Mouse (Mus musculus): ENCODE results near the gene Spata17. TPM values are rescaled to one million over a fixed set of nuclear protein-coding genes. Genes with fewer than 3 reads are reported as not detected.

Spata17 gene
- polyA plus RNA-seq, 1 experiment: not detected

DNA sequence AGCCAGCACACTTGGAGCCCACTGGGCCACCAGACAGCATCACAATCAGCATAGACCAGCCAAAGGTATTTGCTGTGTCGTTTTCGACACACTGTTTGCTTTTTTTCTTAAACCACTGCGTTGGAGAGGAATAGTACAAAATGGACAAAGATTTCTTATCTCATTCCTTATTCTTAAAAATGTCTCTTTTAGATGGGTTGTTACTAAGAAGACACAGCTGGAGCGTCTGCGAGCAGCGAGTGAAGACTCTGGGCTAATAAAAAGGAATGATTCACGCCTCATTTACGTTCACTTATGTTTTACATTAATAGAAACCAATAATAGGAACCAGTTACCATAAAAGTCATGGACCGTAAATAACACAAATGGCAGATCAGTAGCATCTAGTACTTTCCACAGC, 101.5 kb downstream of the Spata17 start:
- Histone ChIP-seq H3K4me1 (ENCODE audit: control insufficient read depth) (no peaks in the 10 kb centered on the region), H3K9me3 (ENCODE audit: control insufficient read depth, low read length) (peaks cover 4% of the 10 kb centered on the region), H3K27me3 (ENCODE audit: control insufficient read depth) (no peaks in the 10 kb centered on the region), H3K36me3 (ENCODE audit: control insufficient read depth) (no peaks in the 10 kb centered on the region), H3K4me3 (replicated peaks) (no peak overlapping the region)
- TF ChIP-seq TAL1 (IDR thresholded peaks at IDR 0.05; ENCODE audit: low read length) (no peak), GATA1 (IDR thresholded peaks at IDR 0.05; ENCODE audit: low read length) (no peak)

DNA sequence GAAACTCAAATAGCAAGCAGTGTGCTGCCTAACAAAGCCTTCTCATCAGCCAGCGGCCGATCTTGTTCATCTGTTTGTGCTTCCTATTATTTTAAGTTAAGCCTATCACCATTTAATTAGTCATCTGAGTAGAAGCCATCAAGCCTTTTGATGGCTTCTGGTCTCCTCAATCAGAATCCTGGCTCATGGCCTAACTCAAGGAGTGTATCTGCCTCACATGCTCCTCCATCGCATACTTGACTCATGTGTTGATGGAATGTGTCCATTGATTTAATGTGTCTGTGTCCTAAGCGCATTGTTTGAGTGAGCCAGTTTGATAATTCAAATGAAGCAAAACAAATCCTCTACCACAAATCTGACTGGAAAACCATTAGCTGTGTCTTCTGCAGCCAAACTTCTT, 113.1 kb downstream of the Spata17 start:
- no peak overlapping the region for H3K4me3 ChIP-seq (replicated peaks)
- no peaks in the 10 kb centered on the region for H3K36me3 ChIP-seq (ENCODE audit: control insufficient read depth)
- no peaks in the 10 kb centered on the region for H3K27me3 ChIP-seq (ENCODE audit: control insufficient read depth)
- peaks cover 2% of the 10 kb centered on the region; the same call in 1 of the 2 replicates for H3K9me3 ChIP-seq (ENCODE audit: control insufficient read depth, low read length)
- no peaks in the 10 kb centered on the region for H3K4me1 ChIP-seq (ENCODE audit: control insufficient read depth)
- TF ChIP-seq GATA1 (IDR thresholded peaks at IDR 0.05; ENCODE audit: low read length) (no peak), TAL1 (IDR thresholded peaks at IDR 0.05; ENCODE audit: low read length) (no peak)

DNA sequence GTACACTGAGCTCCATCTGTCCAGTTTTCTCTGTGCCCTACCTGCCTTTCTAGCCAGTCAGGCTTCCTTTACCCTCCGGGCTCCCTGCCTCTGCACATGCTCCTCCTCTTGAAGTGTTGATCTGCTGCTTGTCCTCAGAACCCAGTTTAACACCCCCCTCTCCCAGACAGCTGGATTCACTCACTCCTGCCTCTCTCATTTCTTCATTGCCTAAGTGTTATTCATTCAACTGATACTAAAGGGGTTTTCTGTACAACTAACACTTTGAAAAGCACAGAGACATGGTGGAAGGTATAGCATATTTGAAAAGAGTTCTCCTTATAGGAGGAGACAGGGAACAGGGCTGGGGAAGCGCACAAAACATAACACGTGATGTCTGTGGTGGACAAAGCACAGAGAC, 114.1 kb downstream of the Spata17 start:
- no peak for TF ChIP-seq TAL1 (IDR thresholded peaks at IDR 0.05; ENCODE audit: low read length)
- TF ChIP-seq GATA1 (IDR thresholded peaks at IDR 0.05; ENCODE audit: low read length): no peak
- Histone ChIP-seq H3K4me3 (replicated peaks) (no peak overlapping the region), H3K27me3 (ENCODE audit: control insufficient read depth) (no peaks in the 10 kb centered on the region), H3K9me3 (ENCODE audit: control insufficient read depth, low read length) (no peaks in the 10 kb centered on the region), H3K36me3 (ENCODE audit: control insufficient read depth) (no peaks in the 10 kb centered on the region), H3K4me1 (ENCODE audit: control insufficient read depth) (no peaks in the 10 kb centered on the region)

DNA sequence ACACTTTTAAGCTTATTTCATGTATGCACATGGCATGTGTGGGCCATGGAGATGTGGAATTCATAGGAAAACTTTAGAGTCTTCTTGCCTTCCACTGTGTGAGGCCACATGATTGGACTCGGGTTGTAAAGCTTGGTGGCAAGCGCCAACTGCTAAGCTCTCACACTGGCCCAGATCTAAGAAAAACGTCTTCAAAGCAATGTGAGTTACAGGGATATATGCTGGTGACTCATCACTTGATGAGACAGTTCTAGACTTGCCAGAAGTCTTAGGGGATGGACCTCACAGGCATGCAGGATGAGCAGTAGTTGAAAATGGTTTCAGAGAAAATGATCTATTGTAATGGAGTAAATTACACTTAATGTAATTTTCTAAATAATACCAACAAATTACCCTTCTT, 114.6 kb downstream of the Spata17 start:
- Histone ChIP-seq H3K4me1 (ENCODE audit: control insufficient read depth) (no peaks in the 10 kb centered on the region), H3K4me3 (replicated peaks) (no peak overlapping the region), H3K36me3 (ENCODE audit: control insufficient read depth) (no peaks in the 10 kb centered on the region), H3K27me3 (ENCODE audit: control insufficient read depth) (no peaks in the 10 kb centered on the region), H3K9me3 (ENCODE audit: control insufficient read depth, low read length) (no peaks in the 10 kb centered on the region)
- TF ChIP-seq TAL1 (IDR thresholded peaks at IDR 0.05; ENCODE audit: low read length): no peak
- no peak for TF ChIP-seq GATA1 (IDR thresholded peaks at IDR 0.05; ENCODE audit: low read length)

DNA sequence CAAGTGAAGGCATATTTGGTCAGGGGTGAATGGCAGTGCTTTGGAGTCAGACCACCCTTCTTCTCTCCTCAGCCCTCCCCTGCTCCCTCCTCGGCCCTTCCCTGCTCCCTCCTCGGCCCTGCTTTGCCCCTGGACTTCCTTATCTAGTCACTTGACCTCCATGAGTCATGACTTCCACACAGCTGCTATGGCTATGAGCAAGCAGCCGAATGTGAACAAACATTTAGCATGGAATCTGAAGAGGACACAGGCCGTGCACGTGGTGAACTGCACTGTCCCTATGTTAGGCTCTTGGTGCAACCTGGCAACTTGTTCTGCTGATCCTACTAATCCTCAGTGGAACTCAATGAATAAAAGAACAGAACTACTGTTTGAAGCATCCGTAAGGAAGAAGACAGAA, 117.0 kb downstream of the Spata17 start:
- Histone ChIP-seq H3K4me1 (ENCODE audit: control insufficient read depth) (no peaks in the 10 kb centered on the region), H3K9me3 (ENCODE audit: control insufficient read depth, low read length) (no peaks in the 10 kb centered on the region), H3K27me3 (ENCODE audit: control insufficient read depth) (no peaks in the 10 kb centered on the region), H3K36me3 (ENCODE audit: control insufficient read depth) (no peaks in the 10 kb centered on the region), H3K4me3 (replicated peaks) (no peak overlapping the region)
- TF ChIP-seq GATA1 (IDR thresholded peaks at IDR 0.05; ENCODE audit: low read length) (no peak), TAL1 (IDR thresholded peaks at IDR 0.05; ENCODE audit: low read length) (no peak)

DNA sequence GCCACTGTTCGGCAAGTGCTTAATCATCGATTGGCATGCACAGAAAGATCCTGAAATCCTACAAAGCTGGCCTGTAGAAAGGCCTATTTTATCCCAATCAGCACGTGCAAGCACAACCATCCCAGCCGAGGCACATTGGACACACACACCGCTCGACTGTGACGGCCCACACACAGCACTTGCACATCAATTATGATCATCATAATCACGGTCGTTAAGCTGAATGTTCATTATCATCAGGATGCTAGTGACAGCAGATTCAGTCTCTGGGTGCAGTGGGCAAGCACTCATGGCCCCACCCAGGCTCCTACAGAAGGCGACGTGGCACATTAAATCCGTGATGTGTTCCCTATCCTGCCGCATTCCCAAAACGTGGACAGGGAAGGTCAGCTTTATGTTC, 122.7 kb downstream of the Spata17 start:
- TF ChIP-seq GATA1 (IDR thresholded peaks at IDR 0.05; ENCODE audit: low read length) (no peak), TAL1 (IDR thresholded peaks at IDR 0.05; ENCODE audit: low read length) (no peak)
- H3K9me3 ChIP-seq (ENCODE audit: control insufficient read depth, low read length): no peaks in the 10 kb centered on the region; the same call in 1 of the 2 replicates
- no peak overlapping the region for H3K4me3 ChIP-seq (replicated peaks)
- no peaks in the 10 kb centered on the region for H3K4me1 ChIP-seq (ENCODE audit: control insufficient read depth)
- no peaks in the 10 kb centered on the region for H3K36me3 ChIP-seq (ENCODE audit: control insufficient read depth)
- H3K27me3 ChIP-seq (ENCODE audit: control insufficient read depth): no peaks in the 10 kb centered on the region

DNA sequence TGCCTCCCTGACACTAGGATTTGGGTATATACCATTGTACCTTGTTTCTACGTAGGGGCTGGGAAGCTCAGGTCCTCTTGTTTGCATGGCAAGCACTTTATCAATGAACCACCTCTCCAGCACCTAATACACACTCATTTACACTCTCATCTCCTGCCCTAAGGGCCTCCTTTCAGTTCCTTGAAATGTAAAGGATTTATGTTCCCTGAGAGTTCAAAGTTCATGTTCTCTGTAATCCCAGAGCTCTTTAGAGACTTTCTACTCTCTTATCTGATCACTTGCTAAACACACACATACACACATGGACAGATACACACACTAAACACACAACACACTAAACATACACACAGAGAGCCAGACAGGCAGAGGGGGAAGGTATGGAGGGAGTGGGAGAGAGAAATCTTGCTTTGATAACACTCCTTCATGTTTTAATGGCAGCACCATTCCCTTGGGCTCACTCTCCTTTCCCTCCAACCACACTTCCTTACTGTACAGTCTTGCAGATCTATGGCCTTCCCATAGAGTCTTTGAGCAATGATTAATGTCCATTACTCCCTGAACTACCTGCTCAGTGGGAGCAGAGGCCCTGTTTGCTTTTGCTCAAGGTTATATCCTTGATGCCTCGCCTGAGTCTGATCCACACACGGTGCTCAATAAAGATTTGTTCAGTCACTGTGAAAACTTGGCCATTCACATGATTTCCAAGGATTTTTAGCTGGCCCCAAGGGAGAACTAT, 126.4 kb downstream of the Spata17 start:
- Histone ChIP-seq H3K27me3 (ENCODE audit: control insufficient read depth) (no peaks in the 10 kb centered on the region), H3K4me3 (replicated peaks) (no peak overlapping the region), H3K36me3 (ENCODE audit: control insufficient read depth) (no peaks in the 10 kb centered on the region), H3K9me3 (ENCODE audit: control insufficient read depth, low read length) (no peaks in the 10 kb centered on the region; the same call in 1 of the 2 replicates), H3K4me1 (ENCODE audit: control insufficient read depth) (no peaks in the 10 kb centered on the region)
- TF ChIP-seq GATA1 (IDR thresholded peaks at IDR 0.05; ENCODE audit: low read length) (no peak), TAL1 (IDR thresholded peaks at IDR 0.05; ENCODE audit: low read length) (no peak)

DNA sequence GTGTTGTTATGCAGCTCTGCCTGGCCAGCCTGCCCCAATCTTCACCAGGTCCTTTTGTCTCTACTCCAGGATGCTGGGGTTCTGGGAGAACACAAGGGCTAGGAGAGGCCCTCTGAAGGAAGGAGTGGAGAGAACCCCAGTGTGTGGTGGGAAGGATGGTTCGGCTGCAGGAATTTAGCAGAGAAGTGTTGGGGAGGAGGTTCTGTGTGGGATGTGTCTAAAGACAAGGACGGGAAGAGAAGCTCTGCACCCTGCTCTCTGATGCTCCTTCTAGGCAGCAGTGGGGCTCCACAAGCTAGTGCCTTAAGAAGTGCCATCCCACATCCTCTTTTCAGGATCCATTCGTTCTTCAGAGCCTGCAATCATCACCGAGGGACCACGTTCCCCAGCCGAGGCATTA, 129.2 kb downstream of the Spata17 start:
- Histone ChIP-seq H3K9me3 (ENCODE audit: control insufficient read depth, low read length) (peaks cover 2% of the 10 kb centered on the region; the same call in 1 of the 2 replicates), H3K4me1 (ENCODE audit: control insufficient read depth) (no peaks in the 10 kb centered on the region), H3K36me3 (ENCODE audit: control insufficient read depth) (no peaks in the 10 kb centered on the region), H3K4me3 (replicated peaks) (no peak overlapping the region), H3K27me3 (ENCODE audit: control insufficient read depth) (no peaks in the 10 kb centered on the region)
- TF ChIP-seq TAL1 (IDR thresholded peaks at IDR 0.05; ENCODE audit: low read length): no peak
- TF ChIP-seq GATA1 (IDR thresholded peaks at IDR 0.05; ENCODE audit: low read length): no peak

DNA sequence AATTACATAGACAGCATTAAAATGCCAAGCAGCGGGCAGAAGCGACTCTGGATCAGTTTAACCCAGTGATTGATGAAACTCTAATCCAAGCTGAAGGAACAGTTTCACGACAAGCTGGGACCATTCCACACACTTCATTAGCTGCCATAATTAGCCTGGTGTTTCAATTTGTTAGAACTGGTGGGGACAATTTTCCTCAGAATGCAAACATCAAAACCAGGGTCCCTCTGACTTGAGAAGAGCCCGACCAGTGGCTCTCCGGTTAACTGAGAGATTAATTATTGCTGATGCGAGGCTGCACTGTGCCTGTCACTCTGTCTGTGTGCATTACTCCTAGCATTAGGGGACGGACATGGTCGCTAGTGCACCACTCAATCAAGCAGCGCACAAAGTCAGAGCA, 137.9 kb downstream of the Spata17 start:
- Histone ChIP-seq H3K9me3 (ENCODE audit: control insufficient read depth, low read length) (peaks cover 2% of the 10 kb centered on the region; the same call in 1 of the 2 replicates), H3K4me3 (replicated peaks) (no peak overlapping the region), H3K27me3 (ENCODE audit: control insufficient read depth) (no peaks in the 10 kb centered on the region), H3K36me3 (ENCODE audit: control insufficient read depth) (no peaks in the 10 kb centered on the region), H3K4me1 (ENCODE audit: control insufficient read depth) (no peaks in the 10 kb centered on the region)
- TF ChIP-seq TAL1 (IDR thresholded peaks at IDR 0.05; ENCODE audit: low read length) (no peak), GATA1 (IDR thresholded peaks at IDR 0.05; ENCODE audit: low read length) (no peak)

DNA sequence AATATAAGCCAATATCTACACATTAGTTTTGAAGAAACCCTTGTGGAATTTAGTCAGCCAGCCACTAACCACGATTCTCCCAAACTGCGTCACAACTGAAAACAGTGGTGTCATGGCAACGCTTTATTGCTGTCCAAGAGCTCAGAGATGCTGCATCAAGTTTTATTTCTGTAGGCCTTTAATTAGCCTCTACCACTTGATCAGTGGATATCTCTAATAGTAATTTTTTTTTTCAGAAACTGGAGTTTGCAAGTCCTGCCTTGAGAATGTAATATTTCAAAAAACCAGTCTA, 138.3 kb downstream of the Spata17 start:
- H3K9me3 ChIP-seq (ENCODE audit: control insufficient read depth, low read length): peaks cover 2% of the 10 kb centered on the region; the same call in 1 of the 2 replicates
- TF ChIP-seq TAL1 (IDR thresholded peaks at IDR 0.05; ENCODE audit: low read length): no peak
- no peak for TF ChIP-seq GATA1 (IDR thresholded peaks at IDR 0.05; ENCODE audit: low read length)
- H3K36me3 ChIP-seq (ENCODE audit: control insufficient read depth): no peaks in the 10 kb centered on the region
- H3K4me1 ChIP-seq (ENCODE audit: control insufficient read depth): no peaks in the 10 kb centered on the region
- no peak overlapping the region for H3K4me3 ChIP-seq (replicated peaks)
- H3K27me3 ChIP-seq (ENCODE audit: control insufficient read depth): no peaks in the 10 kb centered on the region
